Mouse (Mus musculus): ENCODE measurements around the gene Rftn1.

Rftn1 gene

DNA sequence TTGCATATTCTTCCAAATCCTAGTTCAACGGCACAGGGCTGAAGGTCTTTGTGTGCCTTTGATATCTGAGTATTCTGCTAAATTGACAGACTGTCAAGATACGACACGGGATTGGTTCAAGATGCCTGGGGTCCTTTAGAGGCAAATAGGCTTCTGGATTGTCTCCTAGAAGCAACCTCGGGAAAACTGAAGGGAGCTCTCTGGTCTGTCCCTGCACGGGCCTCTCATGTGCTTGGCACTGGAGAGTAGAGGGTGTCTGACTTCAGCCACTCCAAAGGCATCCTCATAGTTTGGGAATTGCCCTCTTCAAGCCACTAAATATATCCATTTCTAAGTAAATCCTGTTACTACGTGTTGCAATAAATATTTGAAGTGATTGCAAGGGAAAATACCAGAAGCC, 98.6 kb downstream of the Rftn1 start:
- DNase-seq, result no peak

GRCm38 (mm10) chr17:50089725-50090124, 100.7 kb downstream of the Rftn1 start:
- DNase-seq, result no peak

DNA sequence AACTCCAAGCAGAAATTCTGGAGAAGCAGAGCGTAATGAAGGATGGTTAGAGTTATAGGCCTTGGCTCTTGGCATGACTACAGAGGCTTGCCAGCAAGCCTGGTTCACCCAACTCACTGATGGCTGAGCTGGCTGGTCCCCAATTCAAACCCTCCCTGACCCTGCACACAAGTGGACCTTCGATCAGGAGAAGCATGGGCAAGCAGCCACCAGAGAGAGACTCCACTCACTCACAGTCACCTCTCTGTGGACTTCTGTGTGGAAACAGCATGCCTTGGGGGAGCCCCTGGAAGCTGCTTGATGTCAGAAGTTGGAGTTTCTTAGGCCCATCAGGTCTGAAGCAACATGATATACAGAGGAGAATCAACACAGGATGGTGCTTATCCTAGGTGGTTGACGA, 102.4 kb downstream of the Rftn1 start:
- no peak for DNase-seq

- no peak for DNase-seq
These were observed 103.6 kb downstream of the Rftn1 start for GRCm38 (mm10) chr17:50086887-50087286.

DNA sequence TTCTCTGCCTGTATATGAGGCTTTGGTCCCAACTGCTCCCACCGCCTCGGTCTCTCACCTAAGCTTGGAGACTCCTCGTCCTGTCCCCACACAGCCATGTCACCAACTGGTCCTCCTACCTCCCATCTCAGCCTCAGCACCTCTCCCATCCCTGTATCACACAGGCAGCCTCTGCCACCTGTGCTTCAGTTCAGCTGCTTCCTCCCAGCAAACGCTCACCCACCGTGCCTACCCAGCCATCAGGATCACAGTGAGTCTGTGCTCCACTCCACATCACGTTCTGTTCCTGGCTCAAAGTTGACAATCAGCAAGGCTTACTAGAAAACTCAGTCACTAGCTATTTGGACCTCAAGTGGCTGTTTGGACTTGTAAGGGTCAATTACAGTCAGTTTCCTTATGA, 105.8 kb downstream of the Rftn1 start:
- DNase-seq, result no peak

DNA sequence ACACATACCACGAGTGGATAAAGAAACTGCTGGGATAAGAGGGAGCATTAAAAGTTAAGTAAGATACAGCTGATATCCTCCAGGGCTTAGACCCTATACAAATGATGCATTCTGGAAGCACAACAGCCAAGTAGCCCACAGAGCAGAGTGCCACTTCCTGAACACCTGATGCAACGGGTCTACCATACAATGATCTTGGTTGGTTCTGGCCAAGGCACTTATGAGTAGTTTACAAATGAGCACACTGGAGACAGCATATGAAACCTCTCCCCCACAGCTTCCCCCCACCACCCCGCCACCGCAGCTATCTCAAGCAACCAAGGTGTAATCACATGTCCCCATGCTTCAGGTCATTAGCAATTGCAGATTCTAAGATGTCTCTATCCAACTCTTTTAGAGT, 106.5 kb downstream of the Rftn1 start:
- DNase-seq, result no peak

DNA sequence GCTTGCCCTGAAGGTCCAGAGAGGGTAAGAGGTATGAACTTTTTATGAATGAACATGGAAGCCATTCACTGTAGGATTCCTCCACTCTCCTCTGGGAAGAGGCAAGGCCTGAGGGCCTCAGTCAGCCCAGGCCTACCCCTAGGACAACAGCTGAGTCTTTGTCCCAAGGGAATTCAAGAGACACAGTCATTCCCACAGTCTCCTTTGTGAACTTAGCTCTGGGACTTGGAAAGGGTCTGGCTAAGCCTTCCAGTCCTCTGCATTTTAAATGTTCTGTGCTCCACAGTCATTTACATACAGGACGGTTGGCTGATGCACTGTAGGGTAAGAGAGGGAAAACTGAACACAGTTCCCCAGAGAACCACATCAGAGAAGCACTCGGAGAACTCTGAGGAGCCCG, 107.5 kb downstream of the Rftn1 start:
- no peak for DNase-seq

GRCm38 (mm10) chr17:50081647-50082046, 108.8 kb downstream of the Rftn1 start:
- DNase-seq, result no peak

DNA sequence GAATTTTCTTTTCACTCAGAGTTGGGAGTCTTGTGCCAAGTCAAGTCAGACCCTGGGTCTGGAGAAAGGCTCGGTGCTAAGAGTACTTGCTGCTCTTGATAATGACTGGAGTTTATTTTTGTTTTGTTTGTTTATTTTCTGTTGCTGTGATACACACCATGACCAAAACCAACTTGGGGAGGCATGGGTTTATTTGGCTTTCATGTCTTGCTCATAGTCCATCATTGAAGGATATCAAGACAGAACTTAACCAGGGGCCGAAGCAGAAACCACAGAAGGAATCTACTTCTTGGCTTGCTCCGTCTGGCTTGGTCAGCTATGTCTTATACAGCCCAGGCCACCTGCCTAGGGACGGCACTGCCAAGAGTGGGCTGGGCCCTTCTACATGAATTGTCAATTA, 109.5 kb downstream of the Rftn1 start:
- no peak for DNase-seq

DNA sequence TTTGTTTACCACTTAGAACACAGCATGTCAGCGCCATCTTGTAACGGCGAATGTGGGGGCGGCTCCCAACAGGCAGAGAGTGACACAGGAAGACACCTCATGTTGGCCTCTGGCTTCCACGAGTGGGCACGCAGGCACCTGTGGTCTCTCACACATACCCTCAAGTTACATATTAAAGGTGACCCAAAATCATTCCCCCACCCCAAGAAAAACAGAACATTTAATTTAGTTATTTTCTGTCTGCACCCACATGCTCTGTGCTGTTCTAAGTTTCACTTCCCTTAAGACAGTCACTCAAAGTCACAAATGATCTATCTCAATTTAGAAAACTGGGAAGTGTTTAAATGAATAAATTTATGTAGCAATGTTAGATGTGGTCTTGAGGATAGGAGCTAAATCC, 111.7 kb downstream of the Rftn1 start:
- DNase-seq, result no peak

DNA sequence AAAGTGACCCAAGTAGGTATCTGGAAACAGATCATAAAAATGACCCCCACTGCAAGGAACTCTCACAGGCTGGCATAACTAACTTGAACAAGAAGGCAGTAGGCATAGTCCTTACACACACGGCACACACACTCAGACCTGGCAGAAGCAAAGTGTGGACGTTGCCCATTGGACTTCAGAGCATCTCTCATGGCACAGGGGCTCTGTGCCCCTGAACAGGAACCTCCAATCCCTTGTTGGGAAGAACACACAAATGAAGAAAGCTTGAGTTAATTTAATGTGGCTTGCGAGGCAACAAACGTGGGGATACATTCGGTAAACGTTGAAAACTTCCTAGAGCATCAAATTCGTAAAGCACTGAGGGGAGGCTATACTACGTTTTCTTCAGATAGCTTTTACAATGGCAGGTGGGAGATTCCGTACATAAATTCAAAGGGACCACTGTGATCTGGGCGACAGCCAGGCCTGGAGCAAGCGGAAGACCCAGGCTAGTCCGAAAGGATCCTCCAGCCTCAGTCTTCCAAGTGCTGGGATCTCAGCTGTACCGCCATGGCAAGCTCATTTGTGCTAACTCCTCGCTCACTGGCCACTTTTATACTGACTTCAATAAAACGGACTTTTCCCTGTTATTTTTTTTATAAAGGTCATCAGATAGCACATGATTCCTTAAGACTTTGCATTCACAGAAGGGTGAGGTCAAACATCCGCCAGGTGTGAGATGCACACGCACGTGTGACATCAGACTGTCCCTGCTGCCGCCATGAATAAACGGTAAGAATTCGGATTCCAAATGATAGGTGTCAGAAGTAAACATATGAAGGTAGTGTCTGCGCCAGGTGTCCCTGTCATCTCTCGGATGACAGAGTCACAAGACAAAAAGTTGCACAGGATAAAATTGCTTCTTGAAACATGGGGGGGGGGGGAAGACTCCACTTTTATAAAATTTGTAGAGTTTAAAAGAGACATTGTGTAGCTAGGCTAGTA, 117.2 kb downstream of the Rftn1 start:
- DNase-seq, result no peak

DNA sequence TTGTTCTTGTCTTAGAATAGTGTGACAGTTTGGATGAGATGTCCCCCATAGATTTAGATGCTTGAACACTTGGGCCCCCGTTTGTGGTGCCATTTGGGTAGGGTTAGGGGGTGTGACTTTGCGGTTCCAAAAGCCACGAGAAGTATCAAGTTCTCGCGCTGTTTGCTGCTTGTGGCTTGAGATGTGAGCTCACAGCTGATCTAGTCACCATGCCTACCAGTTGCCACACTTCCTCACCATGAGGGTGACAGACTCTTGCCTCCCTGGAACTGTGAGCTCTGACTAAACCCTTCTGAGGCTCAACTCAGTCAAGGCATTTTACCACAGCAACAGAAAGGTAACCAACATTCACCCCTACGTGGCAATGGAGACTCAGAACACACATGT, 118.9 kb downstream of the Rftn1 start:
- DNase-seq, result no peak

DNA sequence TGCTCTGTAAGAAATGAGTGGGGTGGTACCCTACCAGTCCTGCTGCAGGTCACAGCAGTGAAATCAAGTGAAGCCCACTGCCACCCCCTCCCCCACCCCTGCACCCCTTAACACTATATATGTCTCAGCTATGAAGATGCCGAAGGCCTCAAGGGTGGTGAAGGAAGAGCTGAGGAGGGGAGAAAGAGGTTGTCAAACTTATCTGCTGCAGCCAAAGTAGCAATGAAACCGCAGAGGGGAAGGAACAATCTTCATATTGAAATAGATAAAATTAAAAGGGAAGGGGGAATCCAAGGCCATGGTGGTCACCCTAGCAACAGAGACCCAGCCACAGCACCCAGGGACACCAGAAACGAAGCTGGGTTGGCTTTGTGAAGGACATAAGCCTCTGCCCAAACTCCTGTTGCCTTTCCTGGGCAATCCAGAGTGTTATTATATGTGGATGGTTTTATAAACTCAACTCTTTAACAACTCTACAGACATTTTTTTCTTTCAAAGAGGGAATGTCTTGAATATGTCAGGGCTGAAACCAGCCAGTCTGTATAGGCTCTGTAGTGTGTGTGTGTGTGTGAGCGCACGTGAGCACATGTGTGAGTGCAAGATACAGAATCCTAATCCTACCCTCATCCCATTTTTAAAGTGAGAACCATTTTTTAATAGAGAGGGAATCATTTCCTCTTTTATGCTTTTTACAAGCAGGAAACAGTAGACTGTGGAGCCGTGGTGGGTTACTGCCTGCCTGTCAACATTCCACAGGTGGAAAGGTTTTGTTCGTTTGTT, 119.5 kb downstream of the Rftn1 start:
- no peak for DNase-seq

- DNase-seq, result no peak
These were observed 120.4 kb downstream of the Rftn1 start for GRCm38 (mm10) chr17:50069897-50070636.

- no peak for DNase-seq
These were observed 121.3 kb downstream of the Rftn1 start for GRCm38 (mm10) chr17:50069205-50069604.

DNA sequence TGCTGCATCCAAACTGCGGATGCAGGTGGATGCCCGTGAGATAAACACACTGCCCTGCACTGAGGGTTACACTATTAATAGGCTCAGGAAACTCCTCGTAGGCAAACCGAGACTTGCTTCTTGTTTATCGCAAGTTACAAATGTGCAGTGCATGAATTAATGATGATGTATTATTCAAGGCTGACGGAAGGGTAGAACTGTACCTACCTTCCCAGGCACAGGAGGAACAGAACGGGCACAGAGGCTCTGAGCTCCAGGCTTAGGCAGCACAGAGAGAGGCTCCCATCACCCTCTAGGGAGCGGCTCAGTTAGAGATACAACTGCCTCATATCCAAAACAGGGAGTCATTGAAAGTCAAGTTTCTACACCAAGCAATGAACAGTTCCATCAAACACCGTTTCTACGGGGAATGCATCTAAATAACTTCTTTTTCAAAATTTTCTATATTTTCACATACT, 121.8 kb downstream of the Rftn1 start:
- DNase-seq, result no peak

GRCm38 (mm10) chr17:50067774-50068680, 122.4 kb downstream of the Rftn1 start:
- no peak for DNase-seq

DNA sequence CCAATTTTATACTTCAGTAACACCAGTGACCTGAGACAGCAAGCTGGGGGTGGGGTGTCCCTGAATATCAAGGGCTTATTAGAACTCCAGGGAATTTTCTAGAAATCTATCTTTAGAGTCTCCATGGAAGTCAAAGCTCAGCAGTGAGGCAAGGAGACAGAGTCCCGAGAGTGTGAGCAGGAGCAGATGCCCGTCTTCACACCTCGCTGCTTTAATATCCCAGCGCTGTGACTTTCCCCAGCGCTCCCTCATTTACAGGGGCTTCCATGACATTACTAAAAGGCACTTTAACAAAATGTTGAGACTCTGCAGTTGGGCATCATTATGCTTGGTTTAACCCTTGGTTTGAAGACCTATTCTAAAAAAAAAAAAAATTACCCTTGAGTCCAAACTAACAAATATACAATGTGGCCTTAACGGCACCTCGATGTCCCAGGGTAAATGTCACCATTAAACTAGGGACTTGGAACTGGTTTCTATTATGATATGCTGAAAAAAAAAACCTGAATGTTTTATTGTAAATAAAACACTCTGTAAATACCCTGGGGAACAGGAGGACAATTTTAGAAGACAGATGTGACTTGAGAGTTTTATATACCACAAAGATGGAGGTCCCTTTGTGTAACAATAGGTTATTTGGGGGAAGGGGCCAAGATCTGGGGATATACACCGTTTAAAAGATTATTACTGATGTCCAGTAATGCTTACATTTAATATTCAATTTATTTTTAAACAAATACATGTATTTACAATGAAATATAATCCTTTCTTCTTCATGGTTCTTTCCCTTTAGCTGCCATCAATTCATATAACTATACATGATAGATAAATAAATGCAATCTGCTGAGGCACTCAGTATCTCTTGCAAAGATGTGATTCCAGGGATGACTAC, 123.4 kb downstream of the Rftn1 start:
- DNase-seq, result no peak

- no peak for DNase-seq
These were observed 126.4 kb downstream of the Rftn1 start for GRCm38 (mm10) chr17:50063832-50064627.

GRCm38 (mm10) chr17:50062649-50063048, 127.8 kb downstream of the Rftn1 start:
- DNase-seq, result no peak
